Mouse (Mus musculus): ENCODE data around the gene Rapgef3.

DNA sequence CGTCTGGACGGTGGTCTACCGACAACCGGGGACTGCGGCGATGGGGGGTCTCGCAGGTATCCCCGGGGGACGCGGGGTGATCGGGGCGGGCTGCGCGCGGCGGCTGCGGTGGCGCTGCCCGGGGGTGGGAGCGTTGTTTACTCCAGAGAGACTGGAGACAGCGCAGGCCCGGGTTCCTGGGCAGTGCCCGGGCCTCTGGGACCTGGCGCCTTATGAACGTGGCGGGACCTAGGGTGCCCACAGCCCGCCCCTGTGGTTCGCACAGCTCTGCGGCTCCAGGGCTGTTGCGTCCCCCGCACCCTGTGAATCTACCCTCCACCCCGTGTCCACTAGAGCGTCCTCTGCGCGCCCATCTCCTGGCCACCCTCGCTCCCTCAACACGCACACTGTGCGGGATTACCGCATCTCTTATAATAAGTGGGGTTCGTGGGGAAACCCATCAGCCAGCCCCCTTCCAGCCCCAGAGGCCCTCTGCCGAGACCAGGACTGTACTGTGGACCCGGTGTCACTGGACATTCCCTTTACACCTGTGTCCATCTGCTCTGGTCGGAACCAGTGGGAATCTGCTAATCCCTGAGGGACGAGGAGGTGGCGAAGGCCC, 16.9 kb upstream of the Rapgef3 start:
- TF ChIP-seq MAX (IDR thresholded peaks at IDR 0.05; ENCODE audit: low read length) (peak; percentile 36; the same call in 1 of the 2 replicates), TCF12 (IDR thresholded peaks at IDR 0.05; ENCODE audit: low read depth, low read length) (no peak), USF1 (IDR thresholded peaks at IDR 0.05; ENCODE audit: low read depth, low read length) (no peak), MAFK (IDR thresholded peaks at IDR 0.05; ENCODE audit: insufficient replicate concordance, low read length) (no peak), ZMIZ1 (IDR thresholded peaks at IDR 0.05; ENCODE audit: low read depth, low read length) (0 out of 2 replicates have a peak, but pooled peaks have one; percentile 72), MAZ (IDR thresholded peaks at IDR 0.05; ENCODE audit: low read depth, low read length) (no peak), CTCF (conservative IDR thresholded peaks at IDR 0.05 in 1 of 2, IDR thresholded peaks at IDR 0.05 in 1 of 2; ENCODE audit: low read depth in 2 of 2, low read length in 2 of 2) (no peak), EP300 (IDR thresholded peaks at IDR 0.05; ENCODE audit: low read length) (no peak)
